Mouse (Mus musculus) heart, postnatal 25 days (tissue): ENCODE results near the gene Adgrf1. TPM values are rescaled to one million over a fixed set of nuclear protein-coding genes. Genes with fewer than 3 reads are reported as not detected.
A peak's percentile ranks its signal among the peaks of the same experiment; 100 is the strongest.

Experiments
- DNase-seq: peaks from one replicate; pipeline ENCODE4 v3.0.0; 2022; ENCODE audit warnings: low spot score
- intact Hi-C: fragments of 180-260 bp; cut with DNase I; formaldehyde crosslinking; loops from one replicate; pipeline ENCODE4 v1.15.1; 2025
- total RNA-seq, 2 experiments: library from RNA; stranded (reverse); gene quantifications; 2 replicates each; pipeline ENCODE4 v1.2.3; 2021

The Adgrf1 gene
- total RNA-seq, 2 experiments from 2014 or later: not detected

GRCm38 (mm10) chr17:43265178-43265837, 4.8 kb upstream of the Adgrf1 start:
- intact Hi-C loops: loop anchor here (1.0 to 2.0 kb wide), 3 partner anchors 195 to 345 kb away; no protein-coding TSS in a partner anchor
- DNase-seq: no peak

GRCm38 (mm10) chr17:43265944-43266343, 4.2 kb upstream of the Adgrf1 start:
- DNase-seq: no peak
- intact Hi-C loops: loop anchor here (1.0 to 2.0 kb wide), 4 partner anchors 59 to 345 kb away; no protein-coding TSS in a partner anchor

- DNase-seq: no peak
- intact Hi-C loops: loop anchor here (2.0 kb wide), 1 partner anchor 58 kb away; no protein-coding TSS in a partner anchor
Measured at GRCm38 (mm10) chr17:43266636-43267035, 3.5 kb upstream of the Adgrf1 start.

GRCm38 (mm10) chr17:43267046-43267749, 2.9 kb upstream of the Adgrf1 start:
- DNase-seq: no peak
- intact Hi-C loops: loop anchor here (2.0 kb wide), 1 partner anchor 58 kb away; no protein-coding TSS in a partner anchor

- no peak for DNase-seq
- intact Hi-C loops: no loop called here
Measured at GRCm38 (mm10) chr17:43276220-43276619, 6.1 kb downstream of the Adgrf1 start.

- DNase-seq: no peak
- intact Hi-C loops: no loop called here
Measured at GRCm38 (mm10) chr17:43277223-43277622, 7.1 kb downstream of the Adgrf1 start.

GRCm38 (mm10) chr17:43279671-43280070, 9.5 kb downstream of the Adgrf1 start:
- intact Hi-C loops: no loop called here
- DNase-seq: no peak

- intact Hi-C loops: no loop called here
- no peak for DNase-seq
Measured at GRCm38 (mm10) chr17:43282353-43282752, 12.2 kb downstream of the Adgrf1 start.

GRCm38 (mm10) chr17:43282828-43283227, 12.7 kb downstream of the Adgrf1 start:
- DNase-seq: no peak
- intact Hi-C loops: no loop called here

GRCm38 (mm10) chr17:43299515-43299914, 29.4 kb downstream of the Adgrf1 start:
- no peak for DNase-seq
- intact Hi-C loops: no loop called here

GRCm38 (mm10) chr17:43325986-43326671, 56.0 kb downstream of the Adgrf1 start:
- DNase-seq: no peak
- intact Hi-C loops: loop anchor here (1.0 to 2.0 kb wide), 2 partner anchors 59 to 134 kb away; no protein-coding TSS in a partner anchor

- DNase-seq: peak; percentile 41
- intact Hi-C loops: loop anchor here (1.0 kb wide), 1 partner anchor 133 kb away; no protein-coding TSS in a partner anchor
Measured at GRCm38 (mm10) chr17:43326726-43327700, 56.9 kb downstream of the Adgrf1 start.

- no peak for DNase-seq
- intact Hi-C loops: loop anchor here (2.0 kb wide), 1 partner anchor 33 kb away; the partner anchor contains the start of gene Adgrf5
Measured at GRCm38 (mm10) chr17:43327810-43328209, 57.7 kb downstream of the Adgrf1 start.

- intact Hi-C loops: loop anchor here (2.0 kb wide), 1 partner anchor 32 kb away; the partner anchor contains the start of gene Adgrf5
- DNase-seq: no peak
Measured at GRCm38 (mm10) chr17:43329216-43329615, 59.1 kb downstream of the Adgrf1 start.

GRCm38 (mm10) chr17:43329761-43330183, 59.6 kb downstream of the Adgrf1 start:
- DNase-seq: no peak
- intact Hi-C loops: loop anchor here (2.0 kb wide), 1 partner anchor 31 kb away; the partner anchor contains the start of gene Adgrf5

- intact Hi-C loops: no loop called here
- no peak for DNase-seq
Measured at GRCm38 (mm10) chr17:43332686-43333085, 62.6 kb downstream of the Adgrf1 start.

GRCm38 (mm10) chr17:43334074-43334473, 63.9 kb downstream of the Adgrf1 start:
- intact Hi-C loops: no loop called here
- no peak for DNase-seq

- DNase-seq: no peak
- intact Hi-C loops: loop anchor here (1.0 kb wide), 1 partner anchor 22 kb away; no protein-coding TSS in a partner anchor
Measured at GRCm38 (mm10) chr17:43337643-43338042, 67.5 kb downstream of the Adgrf1 start.

- no peak for DNase-seq
- intact Hi-C loops: loop anchor here (1.0 kb wide), 1 partner anchor 21 kb away; no protein-coding TSS in a partner anchor
Measured at GRCm38 (mm10) chr17:43338279-43338678, 68.2 kb downstream of the Adgrf1 start.
